Mouse (Mus musculus): ENCODE results near the gene Dgat2.

DNA sequence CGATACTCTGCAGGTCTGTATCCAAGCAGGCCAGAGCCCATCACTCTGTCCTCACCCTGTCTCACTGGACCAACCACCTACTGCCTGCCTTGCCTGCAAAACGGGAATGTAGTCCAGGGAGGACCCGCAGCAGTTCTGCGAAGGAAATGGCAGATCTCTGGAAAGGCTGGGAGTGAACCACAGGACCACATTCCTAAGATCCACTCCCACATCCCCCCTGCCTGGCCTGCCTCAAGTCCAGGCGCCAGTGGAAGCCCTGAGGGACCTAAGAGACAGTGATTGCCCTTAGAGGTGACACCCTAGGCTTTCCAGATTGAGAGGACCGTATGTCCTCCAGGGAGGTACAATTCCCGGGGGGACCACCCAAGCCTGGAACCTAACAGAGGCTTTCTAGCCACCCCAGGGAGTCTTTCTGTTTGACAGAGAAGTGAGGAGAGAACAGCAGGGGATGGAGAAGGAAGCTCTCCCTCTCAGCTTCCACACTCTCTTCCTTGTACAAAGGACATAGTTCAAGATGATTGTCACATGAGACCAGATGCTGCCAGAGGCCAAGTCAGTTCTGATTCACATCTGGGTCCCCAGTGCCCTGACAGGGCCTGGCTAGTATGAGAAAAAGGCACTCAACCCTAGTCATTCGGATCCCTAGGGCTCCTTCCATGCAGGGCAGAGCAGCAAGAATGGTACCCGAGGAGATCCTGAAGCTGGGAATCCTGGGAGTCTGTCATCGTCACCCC is 10.6 kb downstream of the Dgat2 start:
- TF ChIP-seq CTCF (IDR thresholded peaks at IDR 0.05; ENCODE audit: borderline replicate concordance, extremely low read depth, insufficient read depth, insufficient read length) (no peak), POLR2A (IDR thresholded peaks at IDR 0.05; ENCODE audit: borderline replicate concordance, extremely low read depth, insufficient read depth, insufficient read length, poor library complexity, severe bottlenecking) (no peak)

Data from brain, embryonic 14.5 days (tissue).